Mouse (Mus musculus) liver, postnatal 0 days (tissue): ENCODE measurements around the gene Nhlrc4.

Experiments used
- CTCF ChIP-seq: sonication (generic); IDR thresholded peaks from 2 replicates; pipeline ENCODE4 v1.5.1; 2016; ENCODE audit warnings: antibody characterized with exemption, low read depth
- EP300 ChIP-seq: IDR thresholded peaks from 2 replicates; pipeline ENCODE4 v1.6.1; 2016; ENCODE audit warnings: antibody characterized with exemption, low read depth, mild to moderate bottlenecking

DNA sequence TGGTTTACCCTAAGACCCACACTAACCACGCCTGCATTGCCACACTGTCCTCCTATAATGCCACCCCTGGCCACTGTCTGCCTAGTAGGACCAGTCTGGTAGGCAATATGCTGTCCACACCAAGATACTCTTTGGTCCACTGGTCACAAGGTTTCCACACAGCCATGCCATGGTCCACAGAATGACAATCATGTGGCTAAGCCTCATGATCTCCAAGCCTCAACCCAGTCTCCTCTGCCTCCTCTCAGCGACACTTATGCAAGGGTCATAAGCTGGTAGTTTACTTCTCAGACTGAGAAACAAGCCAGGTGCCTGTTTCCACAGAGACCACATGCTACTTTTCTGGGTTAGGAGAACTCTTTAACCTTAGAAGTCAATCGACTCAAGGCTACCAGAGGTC is 38.2 kb upstream of the Nhlrc4 start:
- TF ChIP-seq CTCF (no peak), EP300 (no peak)
